Mouse (Mus musculus) macrophage (primary cell): ENCODE results near the gene Plppr3. TPM values are rescaled to one million over a fixed set of nuclear protein-coding genes. Genes with fewer than 3 reads are reported as not detected.

Experiments used
- H3K27ac ChIP-seq: fragments of 350-480 bp; formaldehyde crosslinking; 2 replicates; pipeline ENCODE4 v1.9.0; 2021
- H3K36me3 ChIP-seq: fragments of 350-480 bp; formaldehyde crosslinking; 2 replicates; pipeline ENCODE4 v1.9.0; 2021; ENCODE audit errors: inconsistent target
- H3K4me3 ChIP-seq: fragments of 350-480 bp; formaldehyde crosslinking; 2 replicates; pipeline ENCODE4 v1.9.0; 2021; ENCODE audit errors: inconsistent target
- H3K79me2 ChIP-seq: fragments of 350-480 bp; formaldehyde crosslinking; 2 replicates; pipeline ENCODE4 v1.9.0; 2021; ENCODE audit errors: inconsistent target
- WGBS: methylation state at CpG from one replicate; pipeline ENCODE4 v1.1.7; 2026; ENCODE audit warnings: inconsistent platforms; ENCODE audit not compliant: missing documents; 5-methylcytosine and 5-hydroxymethylcytosine counted together
- polyA plus RNA-seq: library from polyadenylated mRNA; stranded (reverse); fragments of 250-400 nt; gene quantifications from 3 replicates; pipeline ENCODE4 v1.2.4, GENCODE M21; 2018; ENCODE audit warnings: inconsistent platforms

The Plppr3 gene
- polyA plus RNA-seq, 1 experiment from 2014 or later: 1.0 TPM

DNA sequence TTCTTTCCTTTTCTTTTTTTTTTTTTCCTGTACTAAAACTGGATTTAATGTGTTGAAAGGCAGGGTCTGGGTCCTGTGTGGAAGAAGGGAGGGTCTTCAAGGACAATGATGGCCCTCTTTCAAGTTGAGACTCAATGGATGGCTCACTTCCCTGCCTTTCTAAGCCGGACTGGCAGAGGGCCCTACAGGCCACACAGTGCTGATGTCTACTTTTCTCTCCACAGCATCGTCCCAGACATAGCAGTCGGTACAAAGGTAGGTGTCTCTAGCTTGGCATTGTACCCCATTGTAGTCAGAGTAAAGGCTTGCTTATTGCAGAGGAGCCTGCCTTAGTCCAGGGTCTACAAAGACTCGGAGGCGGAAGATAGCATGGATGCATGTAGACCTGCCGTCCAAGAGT is 18.2 kb downstream of the Plppr3 start:
- H3K79me2 ChIP-seq: peaks cover 62% of the 10 kb centered on the region
- 5% methylated on average over 6 of the region's 6 CpGs for WGBS
- peak overlapping the region; percentile 73 for H3K27ac ChIP-seq
- H3K36me3 ChIP-seq: peaks cover 27% of the 10 kb centered on the region
- H3K4me3 ChIP-seq: peak overlapping the region; percentile 92

DNA sequence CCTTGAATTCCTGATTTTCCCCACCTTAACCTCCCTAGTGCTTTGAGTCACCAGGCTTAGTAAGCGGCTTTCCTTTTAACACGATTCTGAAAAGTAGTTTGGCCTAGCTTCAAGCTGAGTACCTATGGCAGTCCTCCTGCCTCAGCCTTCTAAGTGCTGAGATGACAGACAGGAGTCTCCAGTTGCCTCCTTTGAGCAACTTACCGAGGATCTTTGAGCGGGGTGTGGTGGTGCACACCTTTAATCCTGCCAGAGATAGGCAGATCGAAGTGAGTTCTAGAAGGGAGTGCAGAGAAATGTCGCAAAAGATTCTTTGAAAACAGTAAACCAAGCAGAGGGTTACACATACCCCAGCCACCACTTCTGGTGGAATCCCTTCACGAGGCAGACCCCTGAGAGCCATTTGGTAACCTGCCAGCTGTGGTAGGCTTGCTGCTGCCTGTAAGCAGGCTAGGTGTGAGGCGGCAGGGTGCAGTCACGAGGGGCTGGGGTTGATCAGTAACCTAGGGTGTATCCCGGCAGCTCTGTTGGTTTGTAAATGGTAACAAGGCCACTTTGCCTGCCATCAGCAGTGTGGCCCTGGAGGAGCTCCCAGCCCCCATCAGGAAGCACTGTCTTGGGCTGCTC is 18.8 kb downstream of the Plppr3 start:
- 1% methylated on average over 10 of the region's 10 CpGs for WGBS
- Histone ChIP-seq H3K4me3 (peak overlapping the region; percentile 92), H3K27ac (peak overlapping the region; percentile 73), H3K79me2 (peaks cover 56% of the 10 kb centered on the region), H3K36me3 (peaks cover 21% of the 10 kb centered on the region)

DNA sequence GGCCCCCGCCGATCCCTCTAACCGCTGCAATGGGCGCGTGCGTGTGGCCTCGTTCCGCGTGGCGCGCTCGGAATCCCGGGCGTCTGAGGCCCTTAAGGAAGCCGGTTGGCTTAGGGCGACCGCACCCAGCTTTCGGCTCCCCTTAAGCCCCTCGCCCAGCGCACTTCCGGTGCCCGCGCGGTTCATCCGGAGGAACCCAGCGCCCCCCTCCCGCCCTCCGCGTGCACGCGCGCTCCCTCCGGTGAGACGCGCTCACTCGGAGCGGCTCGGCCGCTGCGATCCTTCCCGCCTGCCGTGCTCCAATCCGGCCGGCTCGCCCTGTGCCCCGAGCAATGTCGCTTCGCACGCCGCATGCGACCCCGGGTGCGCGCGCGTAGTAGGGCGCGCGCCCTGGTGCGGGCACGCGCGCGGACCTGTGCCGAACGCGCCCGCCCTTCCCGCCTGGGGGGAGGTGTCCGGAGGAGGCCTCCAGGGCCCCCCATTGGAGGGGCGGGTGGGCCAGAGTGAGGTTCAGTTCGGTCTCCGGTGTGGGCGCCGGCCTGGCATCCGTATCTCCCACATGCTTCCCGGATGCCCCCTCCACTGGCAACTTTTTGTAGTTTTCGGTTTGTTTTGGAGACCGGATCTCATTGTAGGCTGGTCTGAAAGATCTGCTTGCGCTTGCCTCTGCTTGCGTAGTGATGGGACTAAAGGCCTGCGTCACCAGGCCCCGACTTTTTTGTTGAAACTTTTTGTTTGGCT is 19.5 kb downstream of the Plppr3 start:
- H3K36me3 ChIP-seq: peaks cover 14% of the 10 kb centered on the region
- peak overlapping the region; percentile 73 for H3K27ac ChIP-seq
- peak overlapping the region; percentile 92 for H3K4me3 ChIP-seq
- H3K79me2 ChIP-seq: peaks cover 49% of the 10 kb centered on the region
- under 1% methylated on average over 79 of the region's 83 CpGs for WGBS

DNA sequence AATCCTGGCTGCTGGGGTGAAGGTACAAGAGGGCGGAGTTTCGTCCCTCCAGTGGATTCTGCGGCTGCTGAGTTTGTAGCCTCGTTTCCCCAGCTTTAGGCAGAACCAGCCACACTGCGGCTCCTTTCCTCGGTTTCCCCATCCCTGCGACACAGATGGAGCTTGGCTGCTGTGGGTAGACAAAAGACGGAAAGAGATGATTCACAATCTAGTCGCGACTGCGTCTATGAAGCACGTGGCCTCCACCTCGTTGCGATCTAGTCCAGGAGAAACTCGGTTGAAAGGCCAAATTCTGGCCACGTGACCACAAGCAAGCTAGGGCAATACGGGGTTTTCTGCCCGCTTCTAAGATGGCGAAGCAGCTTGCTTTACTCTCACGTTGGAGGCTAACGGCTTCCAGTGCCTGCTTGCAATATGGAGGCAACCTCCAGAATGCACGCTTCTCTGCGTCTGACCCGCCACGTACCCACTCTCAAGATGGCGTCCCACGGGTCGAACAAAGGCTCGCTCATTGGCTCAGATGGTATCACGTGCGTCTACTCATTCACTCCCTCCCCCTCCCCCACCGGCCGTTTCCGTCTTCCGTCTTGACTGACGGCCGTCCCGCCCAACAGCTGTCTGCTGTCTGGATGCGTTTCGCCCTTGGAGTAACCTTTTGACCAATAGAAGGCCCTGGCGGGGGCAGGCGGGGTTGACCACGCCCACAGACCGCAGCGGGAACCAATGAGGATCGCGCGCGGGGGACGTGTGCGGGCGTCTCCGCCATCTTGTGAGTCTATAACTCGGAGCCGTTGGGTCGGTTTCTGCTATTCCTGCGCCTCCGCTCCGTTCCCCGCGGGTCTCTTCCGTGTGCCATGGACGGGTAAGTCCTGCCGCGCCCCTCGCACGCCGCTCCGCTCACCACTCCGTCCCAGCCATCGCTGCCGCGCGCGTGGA is 20.3 kb downstream of the Plppr3 start, which contains the start of gene Ptbp1:
TSS of gene Ptbp1 (plus strand) at position 568 of the 936 bp plus-strand sequence.
- H3K4me3 ChIP-seq: peak within 1 kb of the TSS; percentile 92
- H3K27ac ChIP-seq: peak within 1 kb of the TSS; percentile 95
- H3K36me3 ChIP-seq: peaks cover 5% of the 10 kb centered on the region; the same call in 1 of the 2 replicates
- peaks cover 41% of the 10 kb centered on the region for H3K79me2 ChIP-seq
- WGBS: under 1% methylated on average over 68 of the region's 75 CpGs

DNA sequence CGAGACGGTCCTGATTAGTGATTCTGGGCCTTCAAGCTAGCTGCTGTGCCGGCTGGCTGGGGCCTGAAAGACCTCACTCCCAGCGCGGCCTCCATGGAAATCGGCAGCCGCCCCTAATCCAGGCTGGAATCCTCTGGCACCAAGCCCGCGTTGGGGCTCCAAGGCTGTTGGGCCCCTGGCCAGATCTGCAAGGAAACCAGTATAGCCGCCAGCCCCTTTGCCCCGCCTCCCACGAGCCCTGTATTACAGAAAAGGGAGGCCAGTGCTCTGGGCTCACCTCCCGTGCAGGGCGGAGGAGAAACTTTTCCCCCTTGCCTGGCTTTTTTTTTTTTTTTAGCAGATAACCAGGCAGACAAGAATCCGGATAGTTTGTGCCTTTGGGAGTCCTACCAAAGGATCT is 21.0 kb downstream of the Plppr3 start:
- WGBS: 2% methylated on average over 14 of the region's 15 CpGs
- Histone ChIP-seq H3K36me3 (no peaks in the 10 kb centered on the region), H3K4me3 (peak overlapping the region; percentile 54), H3K79me2 (peaks cover 33% of the 10 kb centered on the region), H3K27ac (peak overlapping the region; percentile 95)

DNA sequence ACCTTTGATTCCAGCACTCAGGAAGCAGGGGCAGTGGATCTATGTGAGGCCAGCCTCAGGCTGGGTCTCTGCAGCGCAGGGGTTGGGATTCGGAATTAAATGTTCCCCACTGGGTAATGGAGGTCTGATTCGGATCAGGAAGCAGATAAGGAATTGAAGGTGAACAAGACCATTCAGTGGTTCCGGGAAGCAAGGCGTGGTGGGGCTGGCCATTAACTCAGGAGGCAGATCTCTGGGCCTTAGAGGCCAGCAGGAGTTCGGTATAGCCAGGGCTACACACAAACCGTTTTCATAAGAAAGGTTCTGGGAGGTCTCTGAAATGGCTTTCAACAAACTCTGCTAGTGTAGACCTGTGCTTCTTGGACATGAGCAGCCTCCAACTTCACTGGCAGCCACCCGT is 21.6 kb downstream of the Plppr3 start:
- Histone ChIP-seq H3K27ac (peak overlapping the region; percentile 95), H3K79me2 (peaks cover 28% of the 10 kb centered on the region), H3K4me3 (peak overlapping the region; percentile 54), H3K36me3 (no peaks in the 10 kb centered on the region)
- 48% methylated on average over 8 of the region's 8 CpGs for WGBS

DNA sequence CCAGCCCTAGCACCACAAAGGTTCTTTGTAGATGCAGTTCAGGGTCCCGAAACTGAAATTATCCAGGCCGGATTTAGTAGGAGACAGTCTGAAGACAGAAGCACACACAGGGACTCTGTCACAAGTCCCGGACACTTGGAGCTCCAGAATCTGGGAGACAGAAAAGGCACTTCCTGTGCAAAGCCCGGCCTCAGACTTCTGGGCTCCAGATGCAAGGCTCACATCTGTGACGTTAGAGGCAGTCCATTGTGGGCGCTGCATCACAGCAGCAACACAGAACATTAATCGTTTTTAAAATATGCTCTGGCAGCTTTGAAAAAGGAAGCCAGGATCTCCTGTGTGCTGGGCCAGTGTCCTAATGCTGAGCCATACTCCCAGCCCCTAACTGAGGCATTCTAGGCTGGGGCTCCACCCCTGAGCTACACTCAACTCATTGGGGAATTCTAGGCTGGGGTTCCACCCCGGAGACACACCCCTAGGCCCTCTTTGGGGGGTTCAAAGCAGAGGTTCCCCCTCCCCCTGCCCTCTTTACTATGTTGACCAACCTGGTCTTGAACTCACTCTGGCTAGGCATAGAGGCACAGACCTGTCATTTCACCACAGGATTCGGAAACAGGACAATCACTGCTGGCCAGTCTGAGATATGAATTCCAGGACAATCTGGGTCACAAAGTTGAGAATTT is 22.2 kb downstream of the Plppr3 start:
- Histone ChIP-seq H3K4me3 (peak overlapping the region; percentile 54; the same call in 1 of the 2 replicates), H3K36me3 (no peaks in the 10 kb centered on the region), H3K79me2 (peaks cover 22% of the 10 kb centered on the region), H3K27ac (peak overlapping the region; percentile 95)
- 42% methylated on average over 9 of the region's 9 CpGs for WGBS

DNA sequence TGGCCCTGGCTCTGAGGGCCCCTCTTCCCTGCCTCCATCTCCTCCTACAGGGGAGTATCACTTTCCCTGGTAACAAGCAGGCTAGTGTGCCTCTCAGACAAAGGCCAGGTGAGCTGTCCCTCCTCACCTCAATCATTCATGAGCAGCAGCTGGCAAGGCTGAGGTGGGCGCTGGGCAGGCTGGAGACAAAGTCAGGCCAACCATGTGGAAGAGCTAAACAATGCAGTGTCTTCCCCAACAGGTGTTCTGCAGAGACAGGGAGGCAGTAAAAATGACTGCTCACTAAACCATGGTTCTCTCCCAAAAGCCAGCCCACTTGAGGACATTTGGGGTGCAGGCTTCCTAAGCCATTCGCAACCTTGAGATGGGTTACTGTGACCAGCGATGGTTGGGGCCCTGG is 22.8 kb downstream of the Plppr3 start:
- H3K79me2 ChIP-seq: peaks cover 16% of the 10 kb centered on the region
- H3K4me3 ChIP-seq: no peak overlapping the region
- 66% methylated on average over 2 of the region's 3 CpGs for WGBS
- H3K27ac ChIP-seq: peak overlapping the region; percentile 95
- H3K36me3 ChIP-seq: no peaks in the 10 kb centered on the region

DNA sequence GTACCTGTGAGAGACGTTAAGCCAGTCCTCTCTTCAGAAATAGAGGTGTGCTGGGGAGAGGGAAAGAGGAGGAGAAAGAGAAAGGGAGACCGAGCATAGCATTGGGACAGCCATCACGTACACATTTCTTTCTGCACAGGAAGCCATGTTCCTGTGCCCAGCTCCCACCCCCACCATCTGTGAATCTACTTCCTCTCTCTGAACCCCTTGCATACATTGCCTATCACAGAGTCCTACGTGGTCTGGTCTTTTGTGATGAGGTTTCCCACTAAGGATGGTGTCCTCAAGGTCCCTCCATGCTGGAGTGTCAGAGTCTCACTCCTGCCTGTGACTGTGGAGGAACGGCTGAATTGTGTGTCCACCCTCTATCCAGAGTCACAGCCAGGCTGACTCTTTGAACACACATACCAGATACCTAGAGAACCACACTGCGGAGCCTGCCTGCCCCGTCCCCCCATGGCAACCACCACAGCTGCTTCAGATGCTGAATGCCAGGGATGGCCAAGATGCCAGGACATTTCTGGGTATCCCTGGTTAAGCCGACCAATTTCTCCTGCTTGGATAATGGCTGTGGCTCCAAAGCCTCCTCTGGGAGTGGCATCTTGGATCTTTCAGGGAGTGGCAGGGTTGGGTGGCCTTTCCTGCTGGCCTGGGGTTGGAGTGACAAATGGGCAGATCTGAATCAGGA is 24.3 kb downstream of the Plppr3 start:
- Histone ChIP-seq H3K27ac (0 out of 2 replicates have a peak overlapping the region, but pooled peaks have one; percentile 1), H3K79me2 (peaks cover under 1% of the 10 kb centered on the region; the same call in 1 of the 2 replicates), H3K4me3 (no peak overlapping the region), H3K36me3 (no peaks in the 10 kb centered on the region)
- WGBS: 41% methylated on average over 8 of the region's 8 CpGs

DNA sequence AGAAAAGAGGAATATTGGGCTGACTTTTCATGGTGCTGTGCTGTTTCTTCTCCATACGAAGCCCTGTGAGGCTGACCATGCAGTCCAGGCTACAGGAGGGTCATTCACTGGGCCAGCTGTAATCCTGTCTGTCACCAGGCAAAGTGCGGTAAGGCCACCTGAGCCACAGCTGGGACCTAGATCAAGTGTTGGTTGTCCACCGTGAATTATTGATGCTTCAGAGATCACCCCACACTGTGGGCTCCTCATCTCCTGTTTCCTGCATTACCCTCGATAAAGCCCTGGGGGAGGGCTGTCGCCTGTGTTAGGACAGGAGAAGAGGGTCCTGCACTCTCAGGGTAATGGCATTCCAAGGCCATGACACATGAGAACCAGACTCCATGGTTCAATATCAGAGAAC is 27.9 kb downstream of the Plppr3 start:
- Histone ChIP-seq H3K79me2 (no peaks in the 10 kb centered on the region), H3K4me3 (no peak overlapping the region), H3K36me3 (no peaks in the 10 kb centered on the region), H3K27ac (no peak overlapping the region)
- WGBS: 81% methylated on average over 5 of the region's 5 CpGs

DNA sequence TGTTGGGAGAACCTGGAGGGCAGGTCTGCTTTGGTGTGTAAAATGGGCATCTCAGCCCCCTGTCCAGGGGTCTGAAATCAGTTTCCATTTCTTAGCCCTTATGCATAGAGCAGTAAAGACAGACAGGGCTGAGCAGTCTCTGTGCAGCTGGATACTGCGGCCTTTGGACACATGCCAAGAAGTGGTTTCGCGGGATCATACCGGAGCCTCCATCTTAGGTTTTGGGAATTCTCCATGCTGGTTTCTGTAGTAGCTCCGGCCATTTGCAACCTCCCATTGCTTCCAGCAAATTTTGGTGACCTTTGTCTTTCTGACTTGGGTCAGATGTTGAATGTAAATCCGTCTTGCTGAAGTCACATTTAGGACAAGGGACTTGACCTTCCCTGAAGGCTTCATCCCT is 31.0 kb downstream of the Plppr3 start:
- H3K27ac ChIP-seq: no peak overlapping the region
- H3K4me3 ChIP-seq: no peak overlapping the region
- no peaks in the 10 kb centered on the region for H3K36me3 ChIP-seq
- 97% methylated on average over 6 of the region's 6 CpGs for WGBS
- no peaks in the 10 kb centered on the region for H3K79me2 ChIP-seq

DNA sequence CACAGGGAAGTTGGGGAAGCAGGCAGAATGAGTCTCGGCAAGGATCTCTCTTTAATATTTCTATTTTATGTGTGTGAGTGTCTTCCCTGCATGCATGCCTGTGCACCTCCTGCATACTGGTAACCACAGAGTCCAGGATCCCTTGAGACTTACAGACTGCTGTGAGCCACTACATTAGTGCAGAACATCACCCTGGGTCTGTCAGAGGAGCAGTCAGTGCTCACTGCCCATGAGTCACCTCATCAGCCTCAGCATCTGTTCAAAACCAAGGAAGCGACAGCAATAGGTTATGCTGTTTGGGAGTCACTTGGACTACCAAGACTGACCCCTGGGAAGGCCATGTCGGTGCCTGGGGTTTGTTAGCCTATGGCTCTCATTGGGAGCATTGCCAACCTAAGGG is 32.1 kb downstream of the Plppr3 start:
- Histone ChIP-seq H3K36me3 (no peaks in the 10 kb centered on the region), H3K4me3 (no peak overlapping the region), H3K27ac (no peak overlapping the region), H3K79me2 (no peaks in the 10 kb centered on the region)
- WGBS: 86% methylated on average over 3 of the region's 3 CpGs

DNA sequence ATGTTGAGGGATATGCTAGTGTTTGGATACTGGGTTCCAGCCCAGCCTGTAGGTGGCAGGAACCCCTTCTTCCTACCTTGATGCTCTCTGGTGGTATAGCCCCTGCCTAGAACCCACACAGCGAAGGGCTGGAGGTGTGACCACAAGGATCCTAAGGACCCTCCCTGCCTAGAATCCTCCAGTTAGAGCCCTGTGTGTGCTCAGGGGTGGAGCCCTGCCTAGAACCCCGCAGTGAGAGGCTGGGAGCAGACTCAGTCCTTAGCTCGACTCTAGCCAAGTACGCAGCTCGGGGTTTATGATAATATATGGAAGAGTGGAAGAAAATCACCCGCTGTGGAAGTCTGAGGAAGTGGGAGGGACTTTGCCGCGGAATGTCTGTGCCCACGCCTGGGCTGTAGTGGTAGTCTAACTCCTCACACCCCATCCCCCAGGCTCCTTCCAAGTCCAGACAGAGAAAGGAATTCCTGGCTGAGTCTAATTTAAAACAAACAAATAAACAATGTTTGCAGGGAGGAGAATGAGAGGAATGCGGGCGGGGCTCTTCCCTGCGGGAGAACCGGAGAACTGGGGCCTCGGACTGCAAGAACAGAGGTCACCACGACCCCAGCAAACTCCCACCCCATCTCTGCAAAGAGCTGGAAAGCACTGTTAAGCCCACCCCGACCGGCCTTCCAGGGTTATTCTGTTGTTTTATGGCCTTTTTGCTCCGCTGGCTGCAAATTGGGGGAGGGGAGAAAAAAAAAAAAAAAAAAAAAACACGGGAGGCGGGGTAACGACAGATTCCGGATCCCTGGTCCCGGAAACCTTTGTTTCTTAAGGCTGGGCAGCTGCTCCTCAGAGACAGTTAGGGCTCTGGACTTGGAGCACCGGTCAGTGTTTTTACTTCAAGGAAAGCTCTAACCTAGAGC is 33.5 kb downstream of the Plppr3 start:
- Histone ChIP-seq H3K4me3 (peak overlapping the region; percentile 39), H3K36me3 (no peaks in the 10 kb centered on the region), H3K79me2 (no peaks in the 10 kb centered on the region), H3K27ac (peak overlapping the region; percentile 62)
- WGBS: 2% methylated on average over 20 of the region's 24 CpGs
